Mouse (Mus musculus) heart, embryonic 14.5 days (tissue): Measurements from ENCODE around the gene Skiv2l. TPM values are rescaled to one million over a fixed set of nuclear protein-coding genes. Genes with fewer than 3 reads are reported as not detected.

ENCODE experiments used
- ATAC-seq: fragments of 200-750 bp; cut with Nextera tagmentation; 2 replicates; pipeline ENCODE4 v1.8.0; 2017; ENCODE audit warnings: low read depth, moderate TSS enrichment; ENCODE audit not compliant: insufficient number of reproducible peaks, insufficient read depth, low FRiP score
- H3K27ac ChIP-seq, 2 experiments: fragments of 200-500 bp in 1 of 2; fragments of 300-500 bp in 1 of 2; sonication (generic) in 1 of 2; replicated peaks in 1 of 2; 2 replicates each; pipeline ENCODE4 v1.5.1; 2012 to 2014; ENCODE audit warnings: low read depth in 2 of 2, low read length in 2 of 2, control low read depth in 1 of 2, mild to moderate bottlenecking in 1 of 2, mixed read lengths in 1 of 2; ENCODE audit not compliant: control insufficient read depth in 1 of 2, insufficient read depth in 1 of 2
- H3K27me3 ChIP-seq: fragments of 300-500 bp; sonication (generic); 2 replicates; pipeline ENCODE4 v1.6.1; 2014; ENCODE audit warnings: mild to moderate bottlenecking, low read length, control low read depth; ENCODE audit not compliant: control insufficient read depth, insufficient read depth
- H3K36me3 ChIP-seq: fragments of 300-500 bp; sonication (generic); 2 replicates; pipeline ENCODE4 v1.6.1; 2014; ENCODE audit warnings: mild to moderate bottlenecking, control low read depth, low read length, mixed read lengths; ENCODE audit not compliant: control insufficient read depth, insufficient read depth
- H3K4me1 ChIP-seq, 2 experiments: fragments of 200-500 bp in 1 of 2; fragments of 300-500 bp in 1 of 2; sonication (generic) in 1 of 2; 2 replicates each; pipeline ENCODE4 v1.6.1; 2012 to 2014; ENCODE audit warnings: low read length in 2 of 2, control low read depth in 1 of 2, mixed read lengths in 1 of 2; ENCODE audit not compliant: control insufficient read depth in 2 of 2, insufficient read depth in 2 of 2
- H3K4me2 ChIP-seq: fragments of 300-500 bp; sonication (generic); 2 replicates; pipeline ENCODE4 v1.6.1; 2014; ENCODE audit warnings: mild to moderate bottlenecking, low read length
- H3K4me3 ChIP-seq, 2 experiments: fragments of 200-500 bp in 1 of 2; fragments of 300-500 bp in 1 of 2; sonication (generic) in 1 of 2; 2 replicates each; pipeline ENCODE4 v1.5.1; 2012 to 2014; ENCODE audit warnings: low read length in 2 of 2, mild to moderate bottlenecking in 2 of 2, control low read depth in 1 of 2, low read depth in 1 of 2, moderate library complexity in 1 of 2; ENCODE audit not compliant: control insufficient read depth in 1 of 2, insufficient read depth in 1 of 2
- H3K9ac ChIP-seq: fragments of 300-500 bp; sonication (generic); 2 replicates; pipeline ENCODE4 v1.6.1; 2014; ENCODE audit warnings: mild to moderate bottlenecking, low read length
- H3K9me3 ChIP-seq: fragments of 300-500 bp; sonication (generic); 2 replicates; pipeline ENCODE4 v1.6.1; 2016; ENCODE audit warnings: low read length, control low read depth; ENCODE audit not compliant: control insufficient read depth
- WGBS: fragments of 180-500 bp; shearing (Covaris S2); extraction: QIAGEN DNeasy Blood & Tissue Kit; methylation state at CpG from one replicate; pipeline ENCODE4 v1.1.7; 2014; 5-methylcytosine and 5-hydroxymethylcytosine counted together
- polyA plus RNA-seq: library from polyadenylated mRNA; unstranded; fragments of >200 nt; fragmentation: Nextera tagmentation; extraction: Ambion mirVana; gene quantifications from 2 replicates; pipeline ENCODE4 v1.2.1, GENCODE M21; 2014

The Skiv2l gene
- polyA plus RNA-seq: 22.4 and 23.0 TPM in 2 replicates

- Histone ChIP-seq H3K9ac (peak within 1 kb of the TSS; percentile 80), H3K9me3 (no peaks in the 10 kb centered on the region), H3K4me1 (peaks cover 5 to 16% of the 10 kb centered on the region in 2 experiments), H3K27ac (peak within 1 kb of the TSS in 1 of 2 experiments; percentile 2; a peak in 1 of 4 replicates), H3K36me3 (peaks cover 62% of the 10 kb centered on the region), H3K27me3 (no peaks in the 10 kb centered on the region), H3K4me3 (peak within 1 kb of the TSS; percentile 65 to 79), H3K4me2 (peak within 1 kb of the TSS; percentile 94)
- under 1% methylated on average over 61 of the region's 65 CpGs for WGBS
- ATAC-seq: peak; percentile 95
These were observed at the start of gene Skiv2l, which contains the start of gene Nelfe for GRCm38 (mm10) chr17:34849722-34850516. Gene Skiv2l, minus strand, starts transcription at chr17:34850210. Gene Nelfe, plus strand, starts transcription at chr17:34850391.

DNA sequence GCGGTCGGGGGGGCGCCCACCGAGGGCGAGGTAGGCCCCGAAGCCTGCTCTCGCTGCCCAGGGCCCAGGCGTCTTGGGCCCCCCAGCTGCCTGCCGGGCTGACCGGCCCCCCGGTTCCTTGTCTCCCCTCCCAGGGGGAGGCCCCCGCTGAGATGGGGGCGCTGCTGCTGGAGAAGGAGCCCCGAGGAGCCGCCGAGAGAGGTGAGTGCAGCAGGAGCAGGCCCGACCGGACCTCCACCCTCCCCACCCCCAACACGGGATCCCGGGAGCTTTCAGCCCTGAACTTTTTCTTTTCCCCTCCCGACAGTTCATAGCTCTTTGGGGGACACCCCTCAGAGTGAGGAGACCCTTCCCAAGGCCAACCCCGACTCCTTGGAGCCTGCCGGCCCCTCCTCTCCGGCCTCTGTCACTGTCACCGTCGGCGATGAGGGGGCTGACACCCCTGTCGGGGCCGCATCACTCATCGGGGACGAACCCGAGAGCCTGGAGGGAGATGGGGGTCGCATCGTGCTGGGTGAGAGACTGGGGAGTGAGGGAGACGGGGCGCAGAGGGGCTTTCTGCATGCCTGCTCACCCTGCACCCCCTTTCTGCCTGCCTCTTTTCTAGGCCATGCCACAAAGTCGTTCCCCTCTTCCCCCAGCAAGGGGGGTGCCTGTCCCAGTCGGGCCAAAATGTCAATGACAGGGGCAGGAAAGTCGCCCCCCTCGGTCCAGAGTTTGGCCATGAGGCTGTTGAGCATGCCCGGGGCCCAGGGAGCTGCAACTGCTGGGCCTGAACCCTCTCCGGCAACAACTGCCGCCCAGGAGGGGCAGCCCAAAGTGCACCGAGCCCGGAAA is 49.3 kb upstream of the Skiv2l start:
- H3K4me2 ChIP-seq: peak overlapping the region; percentile 92
- no peak for ATAC-seq

DNA sequence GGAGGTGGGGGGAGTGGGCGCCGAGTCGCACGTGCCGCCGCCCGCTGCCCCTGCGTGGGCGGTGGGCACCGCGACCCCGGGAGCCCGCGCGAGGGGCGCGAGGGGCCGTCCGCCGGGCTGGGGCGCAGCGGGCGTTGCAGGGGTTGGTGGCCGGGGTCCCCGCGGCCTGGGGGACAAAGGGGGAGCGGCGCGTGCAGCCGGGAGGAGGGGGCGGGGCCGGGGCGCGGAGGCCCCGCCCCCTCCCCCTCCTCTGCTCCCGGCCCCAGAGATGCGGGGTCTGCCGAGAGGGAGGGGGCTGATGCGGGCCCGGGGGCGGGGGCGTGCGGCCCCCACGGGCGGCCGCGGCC is 48.7 kb upstream of the Skiv2l start:
- peaks cover 34% of the 10 kb centered on the region for H3K36me3 ChIP-seq
- 2% methylated on average over 10 of the region's 47 CpGs for WGBS
- peak overlapping the region; percentile 92 for H3K4me2 ChIP-seq
- H3K27me3 ChIP-seq: no peaks in the 10 kb centered on the region
- peak overlapping the region in 1 of 2 experiments; percentile 94; a peak in 2 of 4 replicates for H3K27ac ChIP-seq
- ATAC-seq: no peak
- peak overlapping the region; percentile 94 for H3K9ac ChIP-seq
- no peaks in the 10 kb centered on the region for H3K9me3 ChIP-seq
- H3K4me1 ChIP-seq: peaks cover 4 to 31% of the 10 kb centered on the region in 2 experiments
- H3K4me3 ChIP-seq: peak overlapping the region; percentile 64 to 71

More for the DNA sequence above, 49.3 kb upstream of the Skiv2l start:
- Histone ChIP-seq H3K9me3 (no peaks in the 10 kb centered on the region), H3K4me3 (peak overlapping the region; percentile 64 to 71), H3K36me3 (peaks cover 40% of the 10 kb centered on the region), H3K27me3 (no peaks in the 10 kb centered on the region), H3K4me1 (peaks cover 4 to 29% of the 10 kb centered on the region in 2 experiments), H3K27ac (peak overlapping the region; percentile 24 to 94), H3K9ac (peak overlapping the region; percentile 94)
- WGBS: under 1% methylated on average over 37 of the region's 45 CpGs

- peak within 1 kb of the TSS; percentile 92 for H3K4me2 ChIP-seq
- peak within 1 kb of the TSS; percentile 86 to 94 for H3K27ac ChIP-seq
- peak within 1 kb of the TSS; percentile 94 for H3K9ac ChIP-seq
- peaks cover 29% of the 10 kb centered on the region for H3K36me3 ChIP-seq
- 0% methylated on average over 15 of the region's 44 CpGs for WGBS
- ATAC-seq: peak; percentile 33; the same call in 1 of the 2 replicates
- no peaks in the 10 kb centered on the region for H3K9me3 ChIP-seq
- peaks cover 4 to 35% of the 10 kb centered on the region in 2 experiments for H3K4me1 ChIP-seq
- no peaks in the 10 kb centered on the region for H3K27me3 ChIP-seq
- peak within 1 kb of the TSS; percentile 64 to 71 for H3K4me3 ChIP-seq
These were observed 48.2 kb upstream of the Skiv2l start, which contains the start of the genes C2 and Ehmt2 for GRCm38 (mm10) chr17:34898160-34898586. Gene C2, minus strand, starts transcription at chr17:34898265. Gene Ehmt2, plus strand, starts transcription at chr17:34898469.

- Histone ChIP-seq H3K4me1 (peaks cover 4 to 35% of the 10 kb centered on the region in 2 experiments), H3K4me3 (peak overlapping the region; percentile 64 to 71), H3K27ac (peak overlapping the region; percentile 86 to 94), H3K36me3 (peaks cover 23% of the 10 kb centered on the region), H3K27me3 (no peaks in the 10 kb centered on the region), H3K4me2 (peak overlapping the region; percentile 92), H3K9me3 (no peaks in the 10 kb centered on the region), H3K9ac (peak overlapping the region; percentile 94)
- no peak for ATAC-seq
- WGBS: 10% methylated on average over 10 of the region's 10 CpGs
These were observed 47.6 kb upstream of the Skiv2l start for GRCm38 (mm10) chr17:34897373-34898159.

GRCm38 (mm10) chr17:34896366-34896765 is 46.4 kb upstream of the Skiv2l start:
- H3K27me3 ChIP-seq: no peaks in the 10 kb centered on the region
- peaks cover 4 to 35% of the 10 kb centered on the region in 2 experiments for H3K4me1 ChIP-seq
- 84% methylated on average over 17 of the region's 17 CpGs for WGBS
- no peak overlapping the region for H3K27ac ChIP-seq
- no peak overlapping the region for H3K9ac ChIP-seq
- H3K36me3 ChIP-seq: peaks cover 13% of the 10 kb centered on the region
- no peak for ATAC-seq
- no peak overlapping the region for H3K4me3 ChIP-seq
- no peaks in the 10 kb centered on the region for H3K9me3 ChIP-seq
- H3K4me2 ChIP-seq: no peak overlapping the region
